Mouse (Mus musculus) megakaryocyte, embryonic 14.5 days (primary cell): ENCODE data around the gene Efcab5.

ENCODE experiments used
- FLI1 ChIP-seq: IDR thresholded peaks from 2 replicates; pipeline ENCODE4 v1.6.1; 2012; ENCODE audit warnings: low read length, inconsistent platforms, mixed read lengths
- GATA1 ChIP-seq: IDR thresholded peaks from 3 replicates; pipeline ENCODE4 v1.6.1; 2012; ENCODE audit warnings: mixed read lengths, low read length, inconsistent platforms, borderline replicate concordance

- TF ChIP-seq GATA1 (no peak), FLI1 (no peak)
These were observed 27.4 kb upstream of the Efcab5 start, which contains the start of gene Ssh2 for GRCm38 (mm10) chr11:77215951-77216760.
